Comparison of ENCODE assay signal across 9 mouse cellular contexts in the genomic region with DNA sequence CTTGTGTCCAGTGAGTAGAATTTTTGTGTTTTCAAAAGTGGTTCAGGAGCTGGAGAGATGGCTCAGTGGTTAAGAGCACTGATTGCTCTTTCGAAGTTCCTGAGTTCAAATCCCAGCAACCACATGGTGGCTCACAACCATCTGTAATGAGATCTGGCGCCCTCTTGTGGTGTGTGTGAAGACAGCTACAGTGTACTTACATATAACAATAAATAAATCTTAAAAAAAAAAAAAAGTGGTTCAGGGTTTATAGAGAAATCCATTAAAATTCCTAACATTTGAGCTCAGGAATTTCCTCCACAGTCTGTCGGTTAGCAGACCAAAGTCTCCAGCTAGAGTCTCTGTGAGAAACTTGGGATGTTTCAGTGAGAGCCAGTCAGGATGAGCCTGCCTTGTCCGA. TPM values are rescaled to one million over a fixed set of nuclear protein-coding genes. Genes with fewer than 3 reads are reported as not detected.
DNase-seq lines count a peak whose midpoint lies in the region; ATAC-seq and TF ChIP-seq lines count a peak whose summit lies in the region.
"Not testable (repeated sequence)": the region's sequence is repeated elsewhere in the genome, so short reads cannot be mapped to it uniquely, and the experiment has no call there.
"Had no signal": no experiment of that assay in that cellular context is flagged by ENCODE, and none has a peak within 500 bp of the region (broad histone marks: within the 10 kb centered on the region; RNA-seq: fewer than 3 reads in every experiment).

No protein-coding gene starts in this region.

- peak; percentile 30 for TF ChIP-seq CTCF in E14TG2a.4 (conservative IDR thresholded peaks at IDR 0.05; ENCODE audit: low read length)
- peak; percentile 51 for TF ChIP-seq CTCF in hindbrain, postnatal 0 days (IDR thresholded peaks at IDR 0.05; ENCODE audit: low read depth)
- peak; percentile 60 for TF ChIP-seq CTCF in left cerebral cortex, adult 2 months (IDR thresholded peaks at IDR 0.05)

- not testable (repeated sequence) for H3K9me3 ChIP-seq in E14TG2a.4 (ENCODE audit: low read length); embryonic facial prominence, embryonic 11.5 days (replicated peaks; ENCODE audit: control insufficient read depth, low read length); hindbrain, postnatal 0 days (ENCODE audit: low read length)

- not testable (repeated sequence) for H3K27me3 ChIP-seq in E14TG2a.4 (ENCODE audit: insufficient read depth, low read length); embryonic facial prominence, embryonic 11.5 days (ENCODE audit: control insufficient read depth, insufficient read depth, low read length); hindbrain, postnatal 0 days (ENCODE audit: insufficient read depth, low read length); splenic B cell, adult 2 months (ENCODE audit: control insufficient read depth, insufficient read depth, low read length, poor library complexity, severe bottlenecking)

- not testable (repeated sequence) for ATAC-seq in embryonic facial prominence, embryonic 11.5 days (replicated peaks; ENCODE audit: insufficient number of reproducible peaks, low FRiP score, low TSS enrichment, low read depth); hindbrain, postnatal 0 days

- H3K4me2 ChIP-seq in embryonic facial prominence, embryonic 11.5 days (ENCODE audit: low read depth, low read length); hindbrain, postnatal 0 days (ENCODE audit: low read depth, low read length): not testable (repeated sequence)

- peak; percentile 14 for DNase-seq in adrenal gland, adult 2 months
- DNase-seq in embryonic facial prominence, embryonic 11.5 days (ENCODE audit: low spot score): peak; percentile 42
- not testable (repeated sequence) for DNase-seq in hindbrain, postnatal 0 days (ENCODE audit: low spot score); left cerebral cortex, adult 2 months (ENCODE audit: extremely low spot score in 1 of 2, low spot score in 2 of 2)
- peak; percentile 32 for DNase-seq in lung, postnatal 10 days
- DNase-seq in splenic B cell, adult 2 months (ENCODE audit: low read depth, low spot score): peak; percentile 51
- peak; percentile 34 for DNase-seq in urinary bladder, postnatal 14 days (ENCODE audit: low spot score)

- intact Hi-C loops in left cerebral cortex, adult 2 months (cut with DNase I): not testable (repeated sequence)

- WGBS in embryonic facial prominence, embryonic 11.5 days: 73% methylated on average over 4 of the region's 4 CpGs
- WGBS in hindbrain, postnatal 0 days: 77% methylated on average over 4 of the region's 4 CpGs

- not testable (repeated sequence) for H3K27ac ChIP-seq in embryonic facial prominence, embryonic 11.5 days (replicated peaks; ENCODE audit: low read depth, low read length); hindbrain, postnatal 0 days; left cerebral cortex, adult 2 months

- peaks cover 34% of the 10 kb centered on the region for H3K4me1 ChIP-seq in E14TG2a.4 (replicated peaks; ENCODE audit: low read depth, low read length)
- not testable (repeated sequence) for H3K4me1 ChIP-seq in embryonic facial prominence, embryonic 11.5 days (ENCODE audit: control insufficient read depth, insufficient read depth, low read length); hindbrain, postnatal 0 days (ENCODE audit: insufficient read depth, low read length)

- not testable (repeated sequence) for H3K4me3 ChIP-seq in E14TG2a.4 (replicated peaks; ENCODE audit: low read length); embryonic facial prominence, embryonic 11.5 days (ENCODE audit: low read depth, low read length); hindbrain, postnatal 0 days (ENCODE audit: low read length); left cerebral cortex, adult 2 months

- not testable (repeated sequence) for H3K9ac ChIP-seq in embryonic facial prominence, embryonic 11.5 days (replicated peaks; ENCODE audit: low read length); hindbrain, postnatal 0 days (replicated peaks; ENCODE audit: low read length)

- H3K36me3 ChIP-seq in E14TG2a.4 (ENCODE audit: insufficient read depth, low read length): peaks cover 73% of the 10 kb centered on the region
- H3K36me3 ChIP-seq in embryonic facial prominence, embryonic 11.5 days (replicated peaks; ENCODE audit: control insufficient read depth, insufficient read depth, low read depth, low read length): peaks cover 20% of the 10 kb centered on the region
- peaks cover 44% of the 10 kb centered on the region for H3K36me3 ChIP-seq in hindbrain, postnatal 0 days (ENCODE audit: insufficient read depth, low read length)
- H3K36me3 ChIP-seq in splenic B cell, adult 2 months (ENCODE audit: control insufficient read depth, insufficient read depth, low read length, poor library complexity, severe bottlenecking): peaks cover 22% of the 10 kb centered on the region

RNA-seq across cellular contexts. Expression of a gene that starts 11.5 kb away (rescaled TPM):
- total RNA-seq in adrenal gland, adult 2 months (2021): not detected
- polyA plus RNA-seq in adrenal gland, adult 2 months (2012; rRNA removed): not detected in 2 replicates
- 1.4 and 1.9 TPM in 2 replicates for polyA plus RNA-seq in embryonic facial prominence, embryonic 11.5 days (2014; fragmentation: Nextera tagmentation; extraction: Ambion mirVana)
- total RNA-seq in hindbrain, postnatal 0 days (2014; rRNA removed): 0.04 and 0.31 TPM in 2 replicates
- polyA plus RNA-seq in hindbrain, postnatal 0 days (2015; fragmentation: Nextera tagmentation; extraction: Ambion mirVana): 0.08 and 0.10 TPM in 2 replicates
- under 1 TPM in 1 of 2 experiments, not detected in 1; 0.12 TPM for total RNA-seq in left cerebral cortex, adult 2 months (2021)
- total RNA-seq: neutrophil, adult 5-6 weeks had no signal

RNA-seq across cellular contexts. Expression of a gene that starts 14.7 kb away (rescaled TPM):
- total RNA-seq in adrenal gland, adult 2 months (2021): 100 to 1,000 TPM; 500 to 622 TPM
- 243 and 281 TPM in 2 replicates for polyA plus RNA-seq in adrenal gland, adult 2 months (2012; rRNA removed)
- polyA plus RNA-seq in embryonic facial prominence, embryonic 11.5 days (2014; fragmentation: Nextera tagmentation; extraction: Ambion mirVana): 224 and 243 TPM in 2 replicates
- total RNA-seq in hindbrain, postnatal 0 days (2014; rRNA removed): 185 and 196 TPM in 2 replicates
- polyA plus RNA-seq in hindbrain, postnatal 0 days (2015; fragmentation: Nextera tagmentation; extraction: Ambion mirVana): 289 and 299 TPM in 2 replicates
- total RNA-seq in left cerebral cortex, adult 2 months (2021): 100 to 1,000 TPM; 166 to 168 TPM

RNA-seq across cellular contexts. Expression of a gene that starts 37.5 kb away (rescaled TPM):
- total RNA-seq in adrenal gland, adult 2 months (2021): 10 to 100 TPM in 1 of 2 experiments, 1 to 10 TPM in 1; 9.0 to 23.1 TPM
- polyA plus RNA-seq in adrenal gland, adult 2 months (2012; rRNA removed): 0.75 and 1.0 TPM in 2 replicates
- 25.3 and 27.5 TPM in 2 replicates for polyA plus RNA-seq in embryonic facial prominence, embryonic 11.5 days (2014; fragmentation: Nextera tagmentation; extraction: Ambion mirVana)
- 13.2 and 16.4 TPM in 2 replicates for total RNA-seq in hindbrain, postnatal 0 days (2014; rRNA removed)
- 19.8 and 20.3 TPM in 2 replicates for polyA plus RNA-seq in hindbrain, postnatal 0 days (2015; fragmentation: Nextera tagmentation; extraction: Ambion mirVana)
- total RNA-seq in left cerebral cortex, adult 2 months (2021): 10 to 100 TPM; 43.2 to 45.0 TPM
